20 mouse cellular contexts compared by ENCODE assay signal in the genomic region with DNA sequence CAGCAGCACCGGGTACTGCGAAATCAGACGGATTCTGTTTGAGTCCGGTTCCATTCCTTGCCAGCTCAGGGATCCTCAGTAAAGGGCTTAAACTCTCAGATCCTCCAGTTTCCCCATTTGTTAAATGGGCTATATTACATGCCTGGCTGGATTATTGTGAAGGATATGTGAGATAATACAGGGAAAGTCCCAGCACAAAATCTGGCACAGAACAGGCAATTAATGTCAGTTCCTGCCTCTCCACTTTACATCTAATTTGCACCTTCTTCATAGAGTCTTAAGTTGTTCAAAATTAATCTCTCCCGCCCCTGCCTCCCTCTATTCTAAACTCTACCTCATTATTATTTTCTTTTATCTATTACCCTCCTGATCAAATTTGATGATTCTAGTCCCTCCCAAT.
DNase-seq lines count a peak whose midpoint lies in the region; ATAC-seq and TF ChIP-seq lines count a peak whose summit lies in the region.
"Had no signal": no experiment of that assay in that cellular context is flagged by ENCODE, and none has a peak within 500 bp of the region (broad histone marks: within the 10 kb centered on the region; RNA-seq: fewer than 3 reads in every experiment).

No protein-coding gene starts in this region.

- H3K9me3 ChIP-seq in forebrain, embryonic 15.5 days: no peaks in the 10 kb centered on the region
- no peaks in the 10 kb centered on the region for H3K9me3 ChIP-seq in forebrain, embryonic 10.5 days
- H3K9me3 ChIP-seq in forebrain, postnatal 0 days (ENCODE audit: low read length): no peaks in the 10 kb centered on the region
- H3K9me3 ChIP-seq: hindbrain, embryonic 12.5 days; hindbrain, embryonic 15.5 days had no signal

- H3K4me3 ChIP-seq in forebrain, embryonic 15.5 days: no peak overlapping the region
- no peak overlapping the region for H3K4me3 ChIP-seq in forebrain, embryonic 10.5 days
- no peak overlapping the region for H3K4me3 ChIP-seq in forebrain, postnatal 0 days (ENCODE audit: low read depth, low read length)
- H3K4me3 ChIP-seq: hindbrain, embryonic 12.5 days; hindbrain, embryonic 15.5 days had no signal

- no peak for TF ChIP-seq CTCF in brain, embryonic 14.5 days (IDR thresholded peaks at IDR 0.05; ENCODE audit: borderline replicate concordance, extremely low read depth, insufficient read depth, insufficient read length)
- no peak for TF ChIP-seq CTCF in forebrain, postnatal 0 days (IDR thresholded peaks at IDR 0.05; ENCODE audit: low read depth)

- H3K27me3 ChIP-seq in forebrain, embryonic 15.5 days: no peaks in the 10 kb centered on the region
- no peaks in the 10 kb centered on the region for H3K27me3 ChIP-seq in forebrain, embryonic 10.5 days (ENCODE audit: poor library complexity, severe bottlenecking)
- no peaks in the 10 kb centered on the region for H3K27me3 ChIP-seq in forebrain, postnatal 0 days (ENCODE audit: insufficient read depth, low read length)
- H3K27me3 ChIP-seq: hindbrain, embryonic 12.5 days; hindbrain, embryonic 15.5 days had no signal

- no peak overlapping the region for H3K4me2 ChIP-seq in forebrain, embryonic 15.5 days (replicated peaks)
- H3K4me2 ChIP-seq in forebrain, postnatal 0 days (ENCODE audit: low read depth): no peak overlapping the region
- H3K4me2 ChIP-seq: heart, embryonic 11.5 days; hindbrain, embryonic 12.5 days; hindbrain, embryonic 15.5 days had no signal

- DNase-seq in forebrain, embryonic 10.5 days (ENCODE audit: extremely low spot score, low spot score): no peak
- peak; percentile 86 for DNase-seq in brain, embryonic 14.5 days (ENCODE audit: low read depth)
- DNase-seq in forebrain, postnatal 0 days: peak; percentile 36
- no peak for DNase-seq in frontal cortex, postnatal 36 days (ENCODE audit: low spot score in 2 of 2)
- DNase-seq in gastrocnemius, adult 8-10 months (ENCODE audit: low spot score in 2 of 2): no peak
- DNase-seq: adrenal gland, adult 8-10 months; adrenal gland, postnatal 25 days; cerebellum, adult 11-12 months; cerebellum, adult 9-10 months; cerebellum, postnatal 14 days; gastrocnemius, postnatal 14 days; heart, adult 11 months; kidney, adult 2 months had no signal

- ATAC-seq in forebrain, embryonic 15.5 days (replicated peaks): peak; percentile 90
- ATAC-seq in forebrain, postnatal 0 days: peak; percentile 58; the same call in 1 of the 2 replicates
- ATAC-seq: activated CD4-positive, CD25-positive, alpha-beta regulatory T cell, adult 4 months; CD4-positive, CD25-positive, alpha-beta regulatory T cell, adult 4 months; intestine, postnatal 0 days had no signal

- H3K4me1 ChIP-seq in forebrain, embryonic 15.5 days: peaks cover 14% of the 10 kb centered on the region
- no peaks in the 10 kb centered on the region for H3K4me1 ChIP-seq in forebrain, embryonic 10.5 days
- no peaks in the 10 kb centered on the region for H3K4me1 ChIP-seq in forebrain, postnatal 0 days (ENCODE audit: insufficient read depth)
- H3K4me1 ChIP-seq: hindbrain, embryonic 12.5 days; hindbrain, embryonic 15.5 days had no signal

- peak overlapping the region; percentile 72 for H3K27ac ChIP-seq in forebrain, embryonic 15.5 days (replicated peaks)
- no peak overlapping the region for H3K27ac ChIP-seq in forebrain, embryonic 10.5 days
- H3K27ac ChIP-seq in forebrain, postnatal 0 days (ENCODE audit: low read depth, low read length): no peak overlapping the region; the same call in 1 of the 2 replicates
- H3K27ac ChIP-seq: hindbrain, embryonic 12.5 days; hindbrain, embryonic 15.5 days had no signal

- peaks cover 28% of the 10 kb centered on the region; the same call in 1 of the 2 replicates for H3K36me3 ChIP-seq in forebrain, embryonic 15.5 days
- peaks cover 6% of the 10 kb centered on the region; the same call in 1 of the 2 replicates for H3K36me3 ChIP-seq in forebrain, embryonic 10.5 days (replicated peaks)
- H3K36me3 ChIP-seq in forebrain, postnatal 0 days (ENCODE audit: insufficient read depth): peaks cover 5% of the 10 kb centered on the region

- no peak for TF ChIP-seq POLR2A in brain, embryonic 14.5 days (IDR thresholded peaks at IDR 0.05; ENCODE audit: borderline replicate concordance, extremely low read depth, insufficient read depth, insufficient read length, poor library complexity, severe bottlenecking)

- no peak overlapping the region for H3K9ac ChIP-seq in forebrain, embryonic 15.5 days (replicated peaks)
- H3K9ac ChIP-seq in forebrain, postnatal 0 days: no peak overlapping the region
- H3K9ac ChIP-seq: hindbrain, embryonic 12.5 days; hindbrain, embryonic 15.5 days had no signal

- WGBS in forebrain, embryonic 15.5 days: 54% methylated on average over 5 of the region's 5 CpGs
- WGBS in forebrain, embryonic 10.5 days: 92% methylated on average over 5 of the region's 5 CpGs
- WGBS in forebrain, postnatal 0 days: 48% methylated on average over 5 of the region's 5 CpGs

Comparison
In these comparisons a context has a peak if more than half of its experiments do, and no peak if none do; other contexts are left out.
1. DNase-seq: peak in brain, embryonic 14.5 days (single experiment) and forebrain, postnatal 0 days (single experiment); none in forebrain, embryonic 10.5 days (single experiment), frontal cortex, postnatal 36 days (0 of 2) and gastrocnemius, adult 8-10 months (0 of 2).